Mouse (Mus musculus) cerebellum, postnatal 36 days (tissue): ENCODE results near the gene Gm45233.
"Not testable (repeated sequence)": the region's sequence is repeated elsewhere in the genome, so short reads cannot be mapped to it uniquely, and the experiment has no call there.

Experiments used
- DNase-seq, 2 experiments: peaks; one replicate each; pipeline ENCODE4 v3.0.0; 2021 to 2022; ENCODE audit warnings: mixed read lengths in 2 of 2

Gene Gm45233

GRCm38 (mm10) chr7:43443917-43444293 lies at the start of gene Gm45233, which contains the start of gene Etfb:
Gene Gm45233, plus strand, starts transcription at chr7:43444128.
Gene Etfb, plus strand, starts transcription at chr7:43444083.
- peak; percentile 93 to 94 for DNase-seq

GRCm38 (mm10) chr7:43399501-43399900 lies 44.4 kb upstream of the Gm45233 start:
- DNase-seq, result no peak

GRCm38 (mm10) chr7:43402718-43403117 lies 41.2 kb upstream of the Gm45233 start:
- DNase-seq, result no peak

GRCm38 (mm10) chr7:43407573-43407972 lies 36.4 kb upstream of the Gm45233 start:
- no peak for DNase-seq

- DNase-seq, result no peak
Measured at GRCm38 (mm10) chr7:43408131-43408553, 35.8 kb upstream of the Gm45233 start, which contains the start of gene Siglecg. Gene Siglecg, plus strand, starts transcription at chr7:43408204.

- DNase-seq, result no peak
Measured at GRCm38 (mm10) chr7:43409084-43409483, 34.8 kb upstream of the Gm45233 start.

GRCm38 (mm10) chr7:43411724-43412123 lies 32.2 kb upstream of the Gm45233 start:
- DNase-seq, result not testable (repeated sequence)

- no peak for DNase-seq
Measured at GRCm38 (mm10) chr7:43417298-43417697, 26.6 kb upstream of the Gm45233 start.

- peak; percentile 84 for DNase-seq
Measured at GRCm38 (mm10) chr7:43422995-43423617, 20.8 kb upstream of the Gm45233 start.

GRCm38 (mm10) chr7:43423991-43424625 lies 19.8 kb upstream of the Gm45233 start:
- DNase-seq, result no peak

GRCm38 (mm10) chr7:43427406-43427805 lies 16.5 kb upstream of the Gm45233 start, which contains the start of gene Lim2:
Gene Lim2, plus strand, starts transcription at chr7:43427670.
- DNase-seq, result no peak

- DNase-seq, result no peak
Measured at GRCm38 (mm10) chr7:43429500-43429899, 14.4 kb upstream of the Gm45233 start.

- no peak for DNase-seq
Measured at GRCm38 (mm10) chr7:43432891-43433290, 11.0 kb upstream of the Gm45233 start.

- no peak for DNase-seq
Measured at GRCm38 (mm10) chr7:43434676-43435075, 9.3 kb upstream of the Gm45233 start.

GRCm38 (mm10) chr7:43436341-43437255 lies 7.3 kb upstream of the Gm45233 start, which contains the start of gene Nkg7:
Gene Nkg7, plus strand, starts transcription at chr7:43437073.
- no peak for DNase-seq

GRCm38 (mm10) chr7:43438611-43439010 lies 5.3 kb upstream of the Gm45233 start:
- DNase-seq, result no peak

- DNase-seq, result no peak
Measured at GRCm38 (mm10) chr7:43440482-43440881, 3.4 kb upstream of the Gm45233 start, which contains the start of gene Cldnd2. Gene Cldnd2, plus strand, starts transcription at chr7:43440782.

- DNase-seq, result no peak
Measured at GRCm38 (mm10) chr7:43441071-43441470, 2.9 kb upstream of the Gm45233 start.

GRCm38 (mm10) chr7:43442684-43443083 lies 1.2 kb upstream of the Gm45233 start:
- DNase-seq, result no peak

- peak; percentile 48 to 49 for DNase-seq
Measured at GRCm38 (mm10) chr7:43443126-43443916, 607 bp upstream of the Gm45233 start.

- no peak for DNase-seq
Measured at GRCm38 (mm10) chr7:43447801-43448200, 3.9 kb downstream of the Gm45233 start.

GRCm38 (mm10) chr7:43448246-43448645 lies 4.3 kb downstream of the Gm45233 start:
- DNase-seq, result no peak
